Mouse (Mus musculus) megakaryocyte, adult 5-6 weeks (primary cell): ENCODE data around the gene Arf4. TPM values are rescaled to one million over a fixed set of nuclear protein-coding genes. Genes with fewer than 3 reads are reported as not detected.

Source experiments
- total RNA-seq, 2 experiments: library from RNA; stranded (forward) in 1 of 2; stranded (reverse) in 1 of 2; fragments of 153-499, 151-499 nt in 1 of 2; fragments of 221-1000, 200-1000 nt in 1 of 2; gene quantifications; 2 replicates each; pipeline versions ENCODE4 v1.2.3 to v1.2.4; 2015 to 2017

Arf4 gene
- total RNA-seq, 2 experiments from 2014 or later: 83.1 to 335 TPM

Other genes with a start within 250 kb of the Arf4 start
- gene Slmap, start 103.1 kb upstream of the Arf4 start, total RNA-seq (2015): 66.9 and 76.8 TPM in 2 replicates
- 68.6 and 71.2 TPM in 2 replicates for gene Slmap, start 103.1 kb upstream of the Arf4 start, total RNA-seq (2017)
- gene Dennd6a, start 64.2 kb upstream of the Arf4 start, total RNA-seq (2015): 28.0 and 34.6 TPM in 2 replicates
- gene Dennd6a, start 64.2 kb upstream of the Arf4 start, total RNA-seq (2017): 30.3 and 30.5 TPM in 2 replicates
- 8.7 TPM in 2 replicates for gene Pde12, start 31.8 kb downstream of the Arf4 start, total RNA-seq (2015)
- gene Pde12, start 31.8 kb downstream of the Arf4 start, total RNA-seq (2017): 7.6 TPM in 2 replicates
- gene Dnah12, start 55.2 kb downstream of the Arf4 start, total RNA-seq (2015): 0.13 and 0.18 TPM in 2 replicates
- gene Dnah12, start 55.2 kb downstream of the Arf4 start, total RNA-seq (2017): 0.07 and 0.28 TPM in 2 replicates